Mouse (Mus musculus): ENCODE results near the gene Akr1e1.

DNA sequence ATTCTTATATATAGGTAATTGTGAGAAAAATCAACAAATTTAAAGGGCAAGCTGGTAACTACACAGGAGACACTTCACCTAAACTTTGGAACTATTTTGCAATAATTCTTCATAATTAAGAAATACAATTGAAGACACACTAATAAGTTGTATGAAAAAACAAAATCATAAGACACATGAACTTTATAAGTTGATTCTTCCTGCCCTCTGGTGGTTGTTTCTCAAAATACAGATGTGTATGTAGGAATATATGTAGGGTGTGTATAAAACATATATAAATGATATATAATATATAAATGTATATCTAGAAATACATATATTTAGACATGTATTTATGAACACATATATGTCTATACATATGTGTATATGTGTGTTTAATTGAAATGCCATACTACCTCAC lies 1.9 kb upstream of the Akr1e1 start:
- TF ChIP-seq CTCF (IDR thresholded peaks at IDR 0.05; ENCODE audit: extremely low read depth, insufficient read length, insufficient replicate concordance, low read depth, low read length) (no peak), POLR2A (IDR thresholded peaks at IDR 0.05; ENCODE audit: low read depth, low read length) (no peak)
